Mouse (Mus musculus) stomach, embryonic 15.5 days (tissue): ENCODE measurements around the gene Atf3. TPM values are rescaled to one million over a fixed set of nuclear protein-coding genes. Genes with fewer than 3 reads are reported as not detected.
A peak's percentile ranks its signal among the peaks of the same experiment; 100 is the strongest.
"Not testable (repeated sequence)": the region's sequence is repeated elsewhere in the genome, so short reads cannot be mapped to it uniquely, and the experiment has no call there.

ENCODE experiments used
- ATAC-seq: fragments of 200-750 bp; cut with Nextera tagmentation; 2 replicates; pipeline ENCODE4 v1.8.0; 2017; ENCODE audit warnings: low read depth, moderate number of reproducible peaks, moderate TSS enrichment; ENCODE audit not compliant: insufficient read depth, low FRiP score
- H3K27ac ChIP-seq: fragments of 300-500 bp; sonication (generic); 2 replicates; pipeline ENCODE4 v1.5.1; 2015; ENCODE audit warnings: mild to moderate bottlenecking, inconsistent platforms
- H3K27me3 ChIP-seq: fragments of 300-500 bp; sonication (generic); replicated peaks from 2 replicates; pipeline ENCODE4 v1.6.1; 2015; ENCODE audit warnings: inconsistent platforms
- H3K36me3 ChIP-seq: fragments of 300-500 bp; sonication (generic); 2 replicates; pipeline ENCODE4 v1.6.1; 2015; ENCODE audit warnings: inconsistent platforms
- H3K4me1 ChIP-seq: fragments of 300-500 bp; sonication (generic); 2 replicates; pipeline ENCODE4 v1.6.1; 2015; ENCODE audit warnings: inconsistent platforms
- H3K4me2 ChIP-seq: fragments of 300-500 bp; sonication (generic); 2 replicates; pipeline ENCODE4 v1.6.1; 2015; ENCODE audit warnings: mild to moderate bottlenecking, inconsistent platforms
- H3K4me3 ChIP-seq: fragments of 300-500 bp; sonication (generic); replicated peaks from 2 replicates; pipeline ENCODE4 v1.5.1; 2015; ENCODE audit warnings: inconsistent platforms
- H3K9ac ChIP-seq: fragments of 300-500 bp; sonication (generic); 2 replicates; pipeline ENCODE4 v1.6.1; 2015; ENCODE audit warnings: inconsistent platforms
- H3K9me3 ChIP-seq: fragments of 300-500 bp; sonication (generic); 2 replicates; pipeline ENCODE4 v1.6.1; 2016; ENCODE audit warnings: inconsistent platforms
- WGBS: fragments of 180-500 bp; shearing (Covaris S2); methylation state at CpG from one replicate; pipeline ENCODE4 v1.1.7; 2015; 5-methylcytosine and 5-hydroxymethylcytosine counted together
- polyA plus RNA-seq: library from polyadenylated mRNA; unstranded; fragments of >200 nt; fragmentation: Nextera tagmentation; extraction: Ambion mirVana; gene quantifications from 2 replicates; pipeline ENCODE4 v1.2.1, GENCODE M21; 2015

Gene Atf3
- polyA plus RNA-seq, 1 experiment from 2014 or later = 4.4 TPM

DNA sequence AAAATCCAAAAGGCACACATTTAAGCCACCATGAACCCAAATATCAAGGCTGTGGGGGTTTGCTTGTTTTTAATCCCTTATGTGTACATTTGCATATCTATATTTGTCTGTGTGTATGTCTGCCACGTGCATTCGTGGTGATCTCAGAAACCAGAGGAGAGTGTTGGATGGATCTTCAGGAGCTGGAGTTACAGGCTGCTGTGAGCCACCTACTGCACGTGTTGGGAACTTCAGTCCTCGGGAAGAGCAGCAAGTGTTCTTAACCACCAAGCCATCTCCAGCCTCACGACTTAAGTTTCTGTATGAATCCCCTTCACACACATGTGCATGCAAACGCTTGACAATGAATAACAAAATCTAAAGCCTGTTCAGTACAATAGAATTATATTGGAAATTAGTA is 45.4 kb downstream of the Atf3 start:
- Histone ChIP-seq H3K27ac (no peak overlapping the region), H3K27me3 (no peaks in the 10 kb centered on the region), H3K4me3 (no peak overlapping the region), H3K9ac (no peak overlapping the region), H3K9me3 (no peaks in the 10 kb centered on the region), H3K4me1 (no peaks in the 10 kb centered on the region), H3K36me3 (no peaks in the 10 kb centered on the region), H3K4me2 (no peak overlapping the region)
- WGBS = 11% methylated on average over 6 of the region's 6 CpGs
- no peak for ATAC-seq

DNA sequence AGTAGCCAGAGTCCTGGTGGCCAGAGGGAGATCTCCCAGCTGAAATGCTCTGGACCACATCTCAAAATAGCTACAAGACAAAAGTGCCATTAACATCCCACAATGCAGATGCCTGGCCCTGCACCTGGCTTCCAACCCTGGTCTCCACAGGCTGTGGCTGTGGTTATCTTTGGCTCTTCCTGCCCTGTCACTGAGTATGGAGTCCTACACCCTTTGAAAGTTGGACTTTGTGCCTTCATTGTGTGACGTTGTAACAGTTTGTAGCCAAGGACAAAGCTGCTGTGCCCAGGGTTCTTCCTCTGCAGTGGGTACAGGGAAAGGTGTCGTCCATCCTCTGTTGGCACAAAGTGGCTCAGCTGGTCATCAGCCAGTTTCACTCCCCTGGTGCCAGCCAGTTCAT is 47.4 kb downstream of the Atf3 start:
- WGBS = 77% methylated on average over 2 of the region's 2 CpGs
- peak; percentile 22; the same call in 1 of the 2 replicates for ATAC-seq

DNA sequence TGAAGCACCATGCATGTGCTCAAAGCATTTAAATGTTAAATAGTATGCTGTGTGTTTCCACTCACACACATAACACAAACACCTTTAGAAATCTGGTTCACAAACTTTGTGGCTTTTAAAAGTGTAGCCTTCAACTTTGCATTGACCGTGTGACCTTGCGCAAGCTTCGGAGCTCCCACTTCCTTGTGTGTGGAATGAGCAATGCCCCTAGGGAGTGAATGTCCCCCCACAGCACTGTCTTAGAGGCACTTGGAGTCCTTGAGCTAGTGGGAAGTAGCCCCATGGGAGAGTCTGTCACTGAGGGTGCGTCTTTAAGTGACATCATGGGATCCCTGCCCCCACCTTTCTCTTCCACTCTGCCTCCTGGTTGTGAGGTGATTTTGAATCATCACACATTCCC is 51.6 kb downstream of the Atf3 start:
- WGBS = 60% methylated on average over 4 of the region's 4 CpGs
- no peaks in the 10 kb centered on the region for H3K27me3 ChIP-seq
- H3K27ac ChIP-seq = no peak overlapping the region
- no peaks in the 10 kb centered on the region for H3K4me1 ChIP-seq
- H3K4me3 ChIP-seq = no peak overlapping the region
- no peak overlapping the region for H3K9ac ChIP-seq
- ATAC-seq = no peak
- H3K36me3 ChIP-seq = no peaks in the 10 kb centered on the region
- H3K4me2 ChIP-seq = no peak overlapping the region
- no peaks in the 10 kb centered on the region for H3K9me3 ChIP-seq

More for the DNA sequence above, 47.4 kb downstream of the Atf3 start:
- Histone ChIP-seq H3K4me3 (no peak overlapping the region), H3K27me3 (no peaks in the 10 kb centered on the region), H3K9me3 (no peaks in the 10 kb centered on the region), H3K4me2 (no peak overlapping the region), H3K4me1 (no peaks in the 10 kb centered on the region), H3K9ac (no peak overlapping the region), H3K36me3 (no peaks in the 10 kb centered on the region), H3K27ac (no peak overlapping the region)

DNA sequence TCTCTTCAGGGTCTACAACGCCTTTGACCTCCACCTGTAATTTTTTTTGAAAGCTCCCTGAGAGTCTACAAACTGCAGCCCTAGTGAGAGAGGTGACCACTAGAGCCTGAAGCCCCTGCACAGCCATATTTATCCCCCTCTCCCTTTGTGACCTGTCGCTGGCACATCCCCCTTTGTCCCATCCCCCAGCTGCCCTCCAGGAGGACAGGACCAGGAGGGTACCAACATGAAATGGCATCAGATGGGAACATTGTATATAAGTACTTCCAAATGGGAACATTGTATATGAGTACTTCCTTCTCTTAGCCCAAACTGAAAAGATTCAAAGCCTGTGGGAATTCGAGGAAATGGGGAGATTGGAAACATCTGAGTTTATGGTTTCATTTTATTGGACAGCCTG is 53.1 kb downstream of the Atf3 start, which contains the start of gene Fam71a:
Fam71a (minus strand) TSS at position 101 of the 400 bp plus-strand sequence.
- no peaks in the 10 kb centered on the region for H3K4me1 ChIP-seq
- H3K4me3 ChIP-seq = no peak within 1 kb of the TSS
- H3K9ac ChIP-seq = no peak within 1 kb of the TSS
- WGBS = 76% methylated on average over 3 of the region's 3 CpGs
- H3K36me3 ChIP-seq = no peaks in the 10 kb centered on the region
- ATAC-seq = no peak
- no peak within 1 kb of the TSS for H3K27ac ChIP-seq
- no peak within 1 kb of the TSS for H3K4me2 ChIP-seq
- H3K9me3 ChIP-seq = no peaks in the 10 kb centered on the region
- no peaks in the 10 kb centered on the region for H3K27me3 ChIP-seq

DNA sequence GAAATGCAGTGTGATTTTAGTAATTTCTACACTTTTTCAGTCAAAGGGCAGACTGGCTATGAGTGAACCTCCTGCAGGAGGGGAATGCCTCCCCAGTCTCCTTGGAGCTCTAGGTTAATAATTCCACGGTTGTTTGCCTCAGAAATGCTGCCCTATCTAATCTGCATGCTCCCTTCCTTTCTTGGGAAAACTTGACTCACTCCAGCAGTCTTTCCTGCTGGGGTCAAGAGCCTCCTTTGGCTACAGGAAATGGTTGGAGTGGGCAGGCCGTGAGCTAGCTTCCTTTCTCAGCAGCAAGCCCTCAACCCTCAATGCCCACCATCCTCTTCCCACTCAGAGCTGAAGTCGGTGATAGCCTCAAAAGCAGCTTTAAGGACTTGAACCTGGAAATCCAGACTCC is 63.5 kb downstream of the Atf3 start:
- Histone ChIP-seq H3K36me3 (no peaks in the 10 kb centered on the region), H3K9me3 (no peaks in the 10 kb centered on the region), H3K4me2 (no peak overlapping the region), H3K4me3 (no peak overlapping the region), H3K4me1 (no peaks in the 10 kb centered on the region), H3K9ac (no peak overlapping the region), H3K27me3 (no peaks in the 10 kb centered on the region), H3K27ac (no peak overlapping the region)
- WGBS = 36% methylated on average over 3 of the region's 3 CpGs
- ATAC-seq = no peak

DNA sequence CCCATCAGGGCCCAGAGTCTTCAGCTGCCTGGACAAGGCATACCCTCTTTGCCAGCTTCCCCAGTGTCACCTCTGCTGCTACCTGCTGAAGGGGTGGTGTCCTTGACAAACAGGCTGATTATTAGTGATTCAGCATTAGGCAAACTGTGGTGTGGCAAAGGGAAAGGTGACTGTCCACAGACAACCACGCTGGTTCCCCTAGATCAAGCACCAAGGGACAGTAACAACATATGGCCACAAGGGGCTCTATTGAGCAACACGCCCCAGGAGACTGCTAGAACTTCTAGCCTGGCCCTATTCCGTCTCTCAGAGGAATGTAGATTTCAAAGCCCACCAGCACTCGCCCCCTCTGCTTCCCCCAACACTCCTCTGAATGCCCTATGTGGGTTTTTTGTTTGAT is 64.8 kb downstream of the Atf3 start:
- no peak overlapping the region for H3K4me3 ChIP-seq
- no peaks in the 10 kb centered on the region for H3K27me3 ChIP-seq
- H3K4me1 ChIP-seq = no peaks in the 10 kb centered on the region
- no peaks in the 10 kb centered on the region for H3K36me3 ChIP-seq
- H3K27ac ChIP-seq = no peak overlapping the region
- 13% methylated on average over 4 of the region's 4 CpGs for WGBS
- H3K9me3 ChIP-seq = no peaks in the 10 kb centered on the region
- H3K4me2 ChIP-seq = no peak overlapping the region
- no peak for ATAC-seq
- no peak overlapping the region for H3K9ac ChIP-seq

DNA sequence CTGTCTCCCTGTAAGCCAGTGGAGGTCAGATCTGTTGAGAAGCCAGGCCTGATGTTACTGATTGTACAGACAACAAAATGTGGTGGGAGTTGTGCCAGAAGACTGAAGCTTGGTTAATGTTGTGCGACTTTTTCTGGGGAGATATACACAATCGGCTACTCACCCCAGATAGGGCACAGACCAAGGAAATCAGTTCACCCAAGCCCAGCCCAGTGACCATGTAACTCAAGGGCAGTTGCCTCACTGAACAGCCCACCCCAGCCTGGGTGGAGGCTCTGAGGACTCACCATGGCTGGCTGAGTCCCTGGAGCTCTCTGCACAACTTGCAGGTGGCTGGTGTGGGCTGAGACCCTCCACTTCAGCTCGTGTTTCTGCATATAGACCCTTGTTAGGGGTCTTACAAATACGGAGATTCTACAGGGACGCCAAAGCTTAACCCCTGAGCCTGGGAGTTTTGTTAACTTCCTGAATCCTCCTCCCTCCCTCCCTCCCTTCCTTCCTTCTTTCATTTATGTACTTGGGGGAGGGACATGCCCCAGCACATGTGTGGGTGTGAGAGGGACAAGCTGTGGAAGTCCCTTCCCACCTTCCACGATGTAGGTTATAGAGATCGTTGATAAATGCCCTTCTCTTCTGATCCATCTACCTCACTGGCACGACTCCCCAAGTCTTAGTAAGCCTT is 66.8 kb downstream of the Atf3 start:
- WGBS = 65% methylated on average over 8 of the region's 8 CpGs
- Histone ChIP-seq H3K27ac (no peak overlapping the region), H3K4me2 (no peak overlapping the region), H3K9ac (no peak overlapping the region), H3K9me3 (no peaks in the 10 kb centered on the region), H3K4me1 (no peaks in the 10 kb centered on the region), H3K36me3 (no peaks in the 10 kb centered on the region), H3K4me3 (no peak overlapping the region), H3K27me3 (no peaks in the 10 kb centered on the region)
- no peak for ATAC-seq

DNA sequence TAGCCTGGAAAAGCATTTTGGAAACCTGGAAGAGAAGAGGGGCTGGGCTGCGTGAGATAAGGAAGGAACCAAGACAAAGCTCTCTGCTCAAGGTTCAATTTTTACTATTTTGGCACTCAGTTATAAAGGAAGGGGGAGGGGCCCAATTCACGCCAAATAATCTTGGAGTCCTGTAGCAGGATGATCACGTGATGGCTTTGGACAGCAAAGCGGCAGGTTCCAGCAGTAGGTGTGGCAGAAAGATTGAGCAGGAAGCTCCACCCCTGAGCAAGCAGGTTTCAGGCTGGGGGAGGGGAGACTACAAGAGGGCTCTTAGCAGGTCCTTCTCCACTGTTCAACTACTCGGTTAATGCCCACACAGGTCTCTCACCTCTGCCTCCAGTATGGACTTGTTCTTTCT is 68.3 kb downstream of the Atf3 start:
- not testable (repeated sequence) for H3K4me3 ChIP-seq, H3K9ac ChIP-seq, H3K27ac ChIP-seq, H3K4me2 ChIP-seq, H3K36me3 ChIP-seq, ATAC-seq, H3K9me3 ChIP-seq, H3K27me3 ChIP-seq, H3K4me1 ChIP-seq
- 82% methylated on average over 5 of the region's 5 CpGs for WGBS

DNA sequence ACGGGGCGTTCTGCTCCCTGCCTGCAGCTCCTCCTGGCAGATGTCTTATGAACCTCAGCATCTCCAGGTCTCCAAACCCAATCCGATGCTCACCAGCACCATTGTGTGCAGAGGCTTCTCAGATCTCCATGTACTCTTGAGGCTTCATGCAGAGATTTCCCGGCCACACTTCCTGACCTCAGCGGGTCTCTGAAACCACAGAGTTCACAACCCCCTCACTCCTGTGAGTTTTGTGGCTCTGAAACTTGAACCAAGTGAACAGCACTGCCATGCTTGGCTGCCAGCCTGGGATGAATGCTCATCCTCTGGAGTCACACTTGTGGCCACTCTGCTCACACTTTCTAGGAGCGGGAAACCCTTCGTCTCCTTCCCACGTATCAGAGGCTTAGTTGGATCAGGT is 76.9 kb downstream of the Atf3 start:
- ATAC-seq = no peak
- no peak overlapping the region for H3K9ac ChIP-seq
- no peaks in the 10 kb centered on the region for H3K36me3 ChIP-seq
- no peaks in the 10 kb centered on the region for H3K27me3 ChIP-seq
- no peak overlapping the region for H3K27ac ChIP-seq
- 76% methylated on average over 8 of the region's 8 CpGs for WGBS
- H3K4me2 ChIP-seq = no peak overlapping the region
- no peaks in the 10 kb centered on the region for H3K4me1 ChIP-seq
- no peaks in the 10 kb centered on the region for H3K9me3 ChIP-seq
- H3K4me3 ChIP-seq = no peak overlapping the region

DNA sequence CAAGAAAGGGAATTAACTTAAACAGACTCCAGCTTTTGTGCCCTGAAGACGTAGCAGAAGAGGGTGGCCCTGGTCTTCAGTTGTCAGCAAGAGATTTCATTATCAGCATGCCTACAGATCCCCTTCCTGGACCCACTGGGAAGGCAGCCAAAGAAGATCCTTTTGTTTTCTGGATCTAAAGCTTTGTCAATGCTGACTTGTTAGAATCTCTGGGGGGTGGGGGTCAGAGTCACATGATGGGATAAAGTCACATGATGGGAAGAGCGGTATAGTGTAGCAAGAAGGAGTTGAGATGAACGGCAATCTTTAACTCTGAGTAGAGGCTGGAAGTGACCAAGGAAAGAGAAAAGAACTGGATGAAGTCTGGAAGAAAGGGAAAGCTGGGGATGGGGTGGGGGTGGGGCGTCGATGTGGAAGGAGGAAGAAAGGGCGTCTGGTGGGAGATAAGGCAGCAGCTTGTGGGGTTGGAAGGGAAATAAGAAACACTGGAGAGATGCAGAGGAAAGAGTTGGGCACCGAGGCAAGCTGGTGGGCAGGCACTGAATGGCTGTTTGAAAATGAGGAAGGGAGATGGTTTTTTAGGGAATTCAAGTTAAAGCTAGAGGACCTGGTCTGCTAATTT is 78.9 kb downstream of the Atf3 start:
- Histone ChIP-seq H3K9ac (no peak overlapping the region), H3K4me3 (no peak overlapping the region), H3K27me3 (no peaks in the 10 kb centered on the region), H3K27ac (no peak overlapping the region), H3K36me3 (no peaks in the 10 kb centered on the region), H3K4me2 (no peak overlapping the region), H3K9me3 (no peaks in the 10 kb centered on the region), H3K4me1 (no peaks in the 10 kb centered on the region)
- no peak for ATAC-seq
- WGBS = 54% methylated on average over 7 of the region's 7 CpGs

DNA sequence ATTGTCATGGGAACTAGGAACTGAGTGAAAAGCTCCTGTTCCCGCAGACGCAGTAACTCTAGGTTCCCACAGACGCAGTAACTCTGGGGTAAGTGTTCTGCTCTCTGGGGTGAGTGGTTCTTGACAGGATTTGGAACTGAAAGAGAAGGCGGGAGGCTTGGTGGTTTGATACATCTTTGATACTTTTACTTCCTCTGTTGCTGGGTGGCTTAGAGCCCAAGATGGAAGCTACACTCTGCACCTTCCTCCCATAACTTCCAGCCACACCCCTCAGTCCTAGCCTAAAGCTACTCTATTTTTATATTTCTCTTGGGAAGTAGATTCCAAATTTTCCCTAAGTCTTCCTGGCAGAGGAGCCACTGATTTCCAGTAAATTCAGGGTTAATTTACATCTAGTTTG is 79.4 kb downstream of the Atf3 start:
- Histone ChIP-seq H3K9me3 (no peaks in the 10 kb centered on the region), H3K27ac (no peak overlapping the region), H3K36me3 (no peaks in the 10 kb centered on the region), H3K27me3 (no peaks in the 10 kb centered on the region), H3K9ac (no peak overlapping the region), H3K4me1 (no peaks in the 10 kb centered on the region), H3K4me2 (no peak overlapping the region), H3K4me3 (no peak overlapping the region)
- ATAC-seq = no peak
- WGBS = 84% methylated on average over 4 of the region's 4 CpGs

DNA sequence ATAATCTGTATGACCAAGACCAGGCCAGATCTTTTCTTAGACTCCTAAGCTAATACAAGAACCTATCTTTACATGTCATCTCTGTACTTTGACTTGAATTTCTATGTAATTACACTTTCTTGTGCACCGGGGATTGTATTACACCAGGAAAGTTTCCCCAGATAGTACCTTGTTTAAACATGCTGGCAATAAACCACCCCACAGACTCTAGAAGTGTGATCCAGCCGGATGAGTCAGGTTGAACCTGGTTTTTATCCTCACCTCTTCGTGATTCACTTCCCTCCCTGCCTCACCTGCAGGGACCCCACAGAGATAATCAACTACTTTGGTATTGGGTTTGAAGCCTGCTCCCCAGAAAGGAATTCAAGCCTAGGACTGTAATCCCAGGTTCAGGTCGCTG is 82.4 kb downstream of the Atf3 start:
- no peak overlapping the region for H3K9ac ChIP-seq
- no peak for ATAC-seq
- no peaks in the 10 kb centered on the region for H3K36me3 ChIP-seq
- H3K4me1 ChIP-seq = peaks cover 4% of the 10 kb centered on the region; the same call in 1 of the 2 replicates
- H3K4me3 ChIP-seq = no peak overlapping the region
- WGBS = 48% methylated on average over 4 of the region's 4 CpGs
- no peaks in the 10 kb centered on the region for H3K9me3 ChIP-seq
- H3K27ac ChIP-seq = no peak overlapping the region
- no peaks in the 10 kb centered on the region for H3K27me3 ChIP-seq
- no peak overlapping the region for H3K4me2 ChIP-seq
